Mouse (Mus musculus): ENCODE data around the gene Urad. TPM values are rescaled to one million over a fixed set of nuclear protein-coding genes. Genes with fewer than 3 reads are reported as not detected.

The Urad gene
- polyA plus RNA-seq, 1 experiment, result 1.8 TPM

GRCm38 (mm10) chr5:147272046-147272807 lies 50.0 kb downstream of the Urad start:
- no peak for DNase-seq (ENCODE audit: low read depth, low spot score)
- 59% methylated on average over 12 of the region's 12 CpGs for WGBS

GRCm38 (mm10) chr5:147270673-147271655 lies 51.3 kb downstream of the Urad start:
- DNase-seq (ENCODE audit: low read depth, low spot score), result no peak
- 43% methylated on average over 29 of the region's 29 CpGs for WGBS

GRCm38 (mm10) chr5:147269926-147270672 lies 52.1 kb downstream of the Urad start, which contains the start of gene Pdx1:
TSS of gene Pdx1 (plus strand) at chr5:147269959.
- DNase-seq (ENCODE audit: low read depth, low spot score), result no peak
- 5% methylated on average over 44 of the region's 44 CpGs for WGBS

- DNase-seq (ENCODE audit: low read depth, low spot score), result no peak
- 27% methylated on average over 6 of the region's 6 CpGs for WGBS
These were observed 52.9 kb downstream of the Urad start for GRCm38 (mm10) chr5:147269371-147269770.

- WGBS, result 33% methylated on average over 8 of the region's 8 CpGs
- DNase-seq (ENCODE audit: low read depth, low spot score), result no peak
These were observed 53.5 kb downstream of the Urad start for GRCm38 (mm10) chr5:147268728-147269127.

- DNase-seq (ENCODE audit: low read depth, low spot score), result no peak
- WGBS, result 27% methylated on average over 6 of the region's 6 CpGs
These were observed 54.8 kb downstream of the Urad start for GRCm38 (mm10) chr5:147267434-147267833.

Other genes with a start within 250 kb of the Urad start
- gene Lnx2, start 245.9 kb downstream of the Urad start, polyA plus RNA-seq (2012; rRNA removed), result 12.9 and 26.5 TPM in 2 replicates
- 47.1 and 48.3 TPM in 2 replicates for gene Polr1d, start 245.4 kb downstream of the Urad start, polyA plus RNA-seq (2012; rRNA removed)
- gene Gsx1, start 133.7 kb downstream of the Urad start, polyA plus RNA-seq (2012; rRNA removed), result not detected in 2 replicates
- gene Pdx1, start 52.5 kb downstream of the Urad start, polyA plus RNA-seq (2012; rRNA removed), result 0.04 and 0.12 TPM in 2 replicates
- gene Cdx2, start 15.2 kb downstream of the Urad start, polyA plus RNA-seq (2012; rRNA removed), result 149 and 189 TPM in 2 replicates
- 0.84 and 1.3 TPM in 2 replicates for gene Flt3, start 78.0 kb upstream of the Urad start, polyA plus RNA-seq (2012; rRNA removed)
- 25.1 and 30.2 TPM in 2 replicates for gene Pan3, start 107.7 kb upstream of the Urad start, polyA plus RNA-seq (2012; rRNA removed)

All from large intestine, adult 2 months (tissue).